Mouse (Mus musculus) right cerebral cortex, postnatal 25 days (tissue): Measurements from ENCODE around the gene Sun5.

Source experiments
- DNase-seq: peaks from one replicate; pipeline ENCODE4 v3.0.0; 2022

The Sun5 gene

DNA sequence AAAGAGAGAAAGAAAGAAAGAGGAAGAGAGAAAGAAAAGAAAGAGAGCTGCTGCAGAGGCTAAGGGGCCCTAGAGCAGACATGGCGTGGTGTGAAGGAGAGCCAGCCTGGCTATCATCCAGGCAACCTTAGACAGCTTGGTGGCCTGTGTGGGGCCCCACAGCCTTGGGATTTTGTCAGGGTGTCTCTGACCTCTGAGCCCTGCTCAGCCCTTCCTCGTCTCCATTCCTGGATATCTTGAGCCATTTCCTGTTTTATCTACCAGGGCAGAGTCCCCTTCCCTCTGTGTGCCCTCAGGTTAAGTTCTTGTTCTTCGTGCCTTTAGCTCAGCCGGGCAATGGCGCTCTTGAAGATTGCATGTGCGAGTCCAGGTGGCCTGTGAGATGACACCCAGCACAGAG lies 62.0 kb downstream of the Sun5 start:
- no peak for DNase-seq

GRCm38 (mm10) chr2:153808146-153808545 lies 62.7 kb downstream of the Sun5 start:
- DNase-seq = no peak

DNA sequence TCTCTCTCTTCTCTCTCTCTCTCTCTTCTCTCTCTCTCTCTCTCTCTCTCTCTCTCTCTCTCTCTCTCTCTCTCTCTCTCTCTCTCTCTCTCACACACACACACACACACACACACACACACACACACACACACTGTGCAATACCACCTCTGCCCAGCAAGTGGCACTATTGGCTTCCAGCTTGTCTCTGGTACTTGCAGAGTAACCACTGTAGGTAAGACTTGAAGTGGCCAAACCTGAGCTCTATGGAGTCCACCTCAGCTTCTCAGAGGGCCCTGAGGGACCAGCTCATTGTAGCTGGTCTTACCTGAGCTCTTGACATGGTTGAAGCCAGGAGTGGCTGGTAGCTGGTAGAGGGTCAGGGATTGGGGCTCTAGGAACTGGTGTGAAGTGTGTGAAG lies 63.4 kb downstream of the Sun5 start:
- DNase-seq = peak; percentile 47
